Mouse (Mus musculus): ENCODE results near the gene Triobp.
"Not testable (repeated sequence)": the region's sequence is repeated elsewhere in the genome, so short reads cannot be mapped to it uniquely, and the experiment has no call there.

Triobp gene

GRCm38 (mm10) chr15:79002036-79002435 is 54.5 kb downstream of the Triobp start:
- no peak for DNase-seq

GRCm38 (mm10) chr15:79003079-79003478 is 55.6 kb downstream of the Triobp start:
- no peak for DNase-seq

GRCm38 (mm10) chr15:79005581-79005980 is 58.1 kb downstream of the Triobp start:
- DNase-seq, result no peak

DNA sequence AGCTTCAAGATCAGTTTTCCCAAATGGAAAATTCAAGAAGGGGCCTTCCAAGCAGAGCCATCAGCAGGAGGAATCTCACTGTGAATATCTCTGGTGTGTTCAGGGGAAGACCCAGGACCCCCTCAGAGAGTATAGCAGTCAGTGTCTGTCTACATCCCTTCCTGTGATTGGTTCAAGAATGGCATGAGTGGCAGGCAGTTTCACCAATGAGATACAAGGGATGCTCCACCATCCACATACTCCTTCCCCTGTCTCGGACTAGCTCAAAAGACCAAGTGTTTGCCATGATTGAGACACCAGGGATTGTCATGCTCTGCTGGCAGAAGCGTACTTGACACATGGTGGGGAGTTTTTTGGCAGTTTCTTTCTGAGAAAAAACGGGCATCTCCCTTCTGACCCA is 59.1 kb downstream of the Triobp start:
- no peak for DNase-seq

GRCm38 (mm10) chr15:79007059-79007458 is 59.5 kb downstream of the Triobp start:
- no peak for DNase-seq

DNA sequence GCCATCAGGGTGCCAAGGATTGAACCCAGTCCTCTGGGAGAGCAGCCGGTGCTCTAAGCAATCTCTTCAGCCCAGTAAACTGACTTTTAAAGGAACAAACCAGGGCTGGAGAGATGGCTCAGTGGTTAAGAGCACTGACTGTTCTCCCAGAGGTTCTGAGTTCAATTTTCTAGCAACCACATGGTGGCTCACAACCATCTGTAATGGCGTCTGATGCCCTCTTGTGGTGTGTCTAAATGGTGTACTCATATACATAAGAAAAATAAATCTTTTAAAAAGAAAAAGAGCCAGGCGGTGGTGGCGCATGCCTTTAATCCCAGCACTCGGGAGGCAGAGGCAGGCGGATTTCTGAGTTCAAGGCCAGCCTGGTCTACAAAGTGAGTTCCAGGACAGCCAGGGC is 60.3 kb downstream of the Triobp start:
- not testable (repeated sequence) for DNase-seq

DNA sequence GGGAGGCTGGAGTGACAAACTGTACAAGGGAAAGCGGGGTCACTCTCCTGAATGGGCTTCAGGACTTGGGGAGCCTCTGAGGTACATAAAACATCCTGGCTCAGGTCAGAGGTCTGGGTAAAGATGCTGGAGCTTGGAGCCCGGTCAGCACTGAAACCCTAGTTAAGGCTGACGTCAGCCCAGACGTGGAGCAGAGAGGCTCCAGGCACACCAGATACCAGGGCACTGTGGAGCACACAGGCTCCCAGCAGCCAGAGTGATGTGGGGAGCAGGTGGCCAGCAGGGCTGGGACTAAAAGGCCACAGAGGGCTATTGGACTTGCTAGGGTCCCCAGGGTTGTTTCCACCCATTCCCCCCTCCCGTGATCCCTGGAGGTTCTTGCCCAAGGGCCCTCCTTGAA is 62.2 kb downstream of the Triobp start:
- DNase-seq, result no peak

- DNase-seq, result peak; percentile 53
These were observed 64.0 kb downstream of the Triobp start for GRCm38 (mm10) chr15:79011550-79011949.

GRCm38 (mm10) chr15:79013382-79013781 is 65.9 kb downstream of the Triobp start:
- DNase-seq, result no peak

DNA sequence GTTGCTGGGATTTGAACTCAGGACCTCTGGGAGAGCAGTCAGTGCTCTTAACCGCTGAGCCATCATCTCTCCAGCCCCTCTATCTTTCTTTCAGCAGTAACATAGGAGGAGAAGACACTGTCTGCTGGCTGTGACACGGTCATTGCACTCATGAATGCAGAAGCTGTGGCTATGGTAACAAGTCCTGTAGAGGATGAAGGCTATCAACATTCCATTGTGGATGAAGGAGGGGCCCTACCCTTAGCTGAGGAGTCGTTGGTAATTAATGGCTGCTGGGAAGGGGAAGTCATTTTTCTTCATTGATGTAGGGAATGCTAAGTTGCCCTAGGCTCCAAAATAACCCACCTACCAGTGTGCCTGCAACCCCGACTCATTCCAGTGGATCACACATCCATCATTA is 70.7 kb downstream of the Triobp start:
- no peak for DNase-seq

DNA sequence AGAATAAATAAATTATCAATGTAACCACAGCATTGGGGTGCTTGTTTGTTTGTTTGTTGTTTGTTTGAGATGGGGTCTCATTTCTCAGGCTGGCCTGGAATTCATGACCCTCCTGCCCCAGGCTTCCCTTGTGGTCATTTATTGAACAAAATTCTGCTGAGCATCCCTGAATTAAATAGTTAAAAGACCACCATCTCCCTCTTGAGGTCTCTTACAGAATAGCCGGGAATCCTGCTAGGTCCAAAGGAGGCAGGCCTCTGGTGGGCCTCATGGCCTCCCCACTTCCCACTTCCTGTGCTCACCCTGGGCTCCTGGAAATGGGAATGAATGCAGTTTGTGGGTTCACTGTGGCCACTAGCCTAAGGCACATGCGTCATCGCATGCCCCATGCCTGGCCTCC is 71.4 kb downstream of the Triobp start:
- DNase-seq, result peak; percentile 62

DNA sequence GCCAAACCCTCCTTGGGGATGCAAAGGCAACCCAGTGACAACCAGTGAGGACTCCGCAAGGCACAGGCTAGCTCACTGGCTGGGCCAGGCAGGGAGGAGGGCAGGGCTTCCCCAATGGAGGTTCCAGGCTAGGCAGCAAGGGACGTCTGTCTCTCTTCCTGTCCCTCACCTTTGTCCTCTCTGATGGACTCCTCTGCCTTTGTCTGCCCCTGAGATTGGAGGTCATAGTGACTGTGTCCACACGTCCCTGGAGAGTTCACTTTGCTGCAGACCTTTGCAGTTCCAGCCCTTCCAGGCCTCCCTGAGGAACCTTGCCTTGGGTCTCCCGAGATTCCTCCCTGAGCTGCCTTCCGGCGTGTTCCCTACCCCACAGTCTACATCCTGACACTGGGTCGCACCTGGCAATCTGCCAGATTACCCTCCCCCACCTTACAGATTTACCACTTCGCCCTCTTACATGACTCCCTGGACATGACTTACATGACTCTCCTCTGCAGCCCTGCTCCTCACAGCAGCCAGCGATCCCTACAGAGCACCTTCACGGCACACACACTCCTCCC is 75.2 kb downstream of the Triobp start:
- DNase-seq, result no peak

- no peak for DNase-seq
These were observed 75.8 kb downstream of the Triobp start for GRCm38 (mm10) chr15:79023366-79023765.

GRCm38 (mm10) chr15:79025687-79026308 is 78.3 kb downstream of the Triobp start:
- peak; percentile 44 for DNase-seq

- DNase-seq, result no peak
These were observed 79.2 kb downstream of the Triobp start for GRCm38 (mm10) chr15:79026511-79027290.

- DNase-seq, result no peak
These were observed 80.0 kb downstream of the Triobp start for GRCm38 (mm10) chr15:79027291-79028205.

- peak; percentile 94 for DNase-seq
These were observed 80.8 kb downstream of the Triobp start, which contains the start of gene H1f0 for GRCm38 (mm10) chr15:79028237-79028738. H1f0 (plus strand) TSS chr15:79028450.

DNA sequence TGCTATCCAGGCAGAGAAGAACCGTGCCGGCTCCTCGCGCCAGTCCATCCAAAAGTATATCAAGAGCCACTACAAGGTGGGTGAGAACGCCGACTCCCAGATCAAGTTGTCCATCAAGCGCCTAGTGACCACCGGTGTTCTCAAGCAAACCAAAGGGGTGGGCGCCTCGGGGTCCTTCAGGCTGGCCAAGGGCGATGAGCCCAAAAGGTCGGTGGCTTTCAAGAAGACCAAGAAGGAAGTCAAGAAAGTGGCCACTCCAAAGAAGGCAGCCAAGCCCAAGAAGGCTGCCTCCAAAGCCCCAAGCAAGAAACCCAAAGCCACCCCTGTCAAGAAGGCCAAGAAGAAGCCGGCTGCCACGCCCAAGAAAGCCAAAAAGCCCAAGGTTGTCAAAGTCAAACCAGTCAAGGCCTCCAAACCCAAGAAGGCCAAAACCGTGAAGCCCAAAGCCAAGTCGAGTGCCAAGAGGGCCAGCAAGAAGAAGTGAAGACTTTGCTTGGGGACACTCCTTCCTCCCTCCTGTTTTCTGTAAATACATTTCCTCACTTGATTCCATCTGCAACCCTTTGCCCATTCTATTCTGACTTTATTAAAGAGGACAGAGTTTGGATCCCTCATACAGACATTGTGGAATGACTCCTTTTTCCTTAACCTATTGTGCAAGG is 81.4 kb downstream of the Triobp start:
- DNase-seq, result no peak

DNA sequence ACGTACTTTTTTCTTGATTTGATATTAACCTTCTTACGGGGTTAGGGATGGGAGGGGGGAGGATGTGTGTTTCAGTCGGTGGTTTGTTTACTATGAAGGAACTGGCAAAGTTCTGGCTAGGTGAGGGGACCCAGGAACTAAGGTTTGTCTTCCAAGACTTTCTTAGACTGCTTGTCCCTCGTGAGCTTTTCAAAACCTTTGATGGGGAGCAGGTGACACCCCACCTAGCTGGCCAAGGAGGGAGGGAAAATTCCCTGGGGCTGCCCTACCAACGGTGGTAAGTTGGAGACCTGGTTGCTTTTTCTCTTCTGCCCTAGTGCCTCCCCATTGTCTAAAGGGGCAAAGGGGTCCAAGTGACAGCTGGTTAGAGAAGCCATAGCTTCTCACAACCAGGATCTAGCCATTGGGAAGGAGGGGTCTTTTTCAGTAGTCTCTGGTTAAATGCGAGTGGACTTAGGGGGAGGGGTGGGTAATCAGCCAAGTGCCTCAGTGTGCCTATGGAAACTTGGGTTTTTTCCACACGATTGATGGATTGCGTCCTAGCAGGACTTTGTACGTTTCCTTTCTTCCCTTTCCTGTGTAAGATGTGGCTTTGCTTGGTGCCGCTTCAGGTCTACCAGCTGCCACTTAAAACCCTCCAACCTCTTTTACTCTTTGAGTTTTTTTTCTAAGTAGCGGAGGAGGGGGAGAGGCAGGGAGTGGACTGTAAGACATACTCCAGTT is 82.2 kb downstream of the Triobp start:
- DNase-seq, result peak; percentile 50

DNA sequence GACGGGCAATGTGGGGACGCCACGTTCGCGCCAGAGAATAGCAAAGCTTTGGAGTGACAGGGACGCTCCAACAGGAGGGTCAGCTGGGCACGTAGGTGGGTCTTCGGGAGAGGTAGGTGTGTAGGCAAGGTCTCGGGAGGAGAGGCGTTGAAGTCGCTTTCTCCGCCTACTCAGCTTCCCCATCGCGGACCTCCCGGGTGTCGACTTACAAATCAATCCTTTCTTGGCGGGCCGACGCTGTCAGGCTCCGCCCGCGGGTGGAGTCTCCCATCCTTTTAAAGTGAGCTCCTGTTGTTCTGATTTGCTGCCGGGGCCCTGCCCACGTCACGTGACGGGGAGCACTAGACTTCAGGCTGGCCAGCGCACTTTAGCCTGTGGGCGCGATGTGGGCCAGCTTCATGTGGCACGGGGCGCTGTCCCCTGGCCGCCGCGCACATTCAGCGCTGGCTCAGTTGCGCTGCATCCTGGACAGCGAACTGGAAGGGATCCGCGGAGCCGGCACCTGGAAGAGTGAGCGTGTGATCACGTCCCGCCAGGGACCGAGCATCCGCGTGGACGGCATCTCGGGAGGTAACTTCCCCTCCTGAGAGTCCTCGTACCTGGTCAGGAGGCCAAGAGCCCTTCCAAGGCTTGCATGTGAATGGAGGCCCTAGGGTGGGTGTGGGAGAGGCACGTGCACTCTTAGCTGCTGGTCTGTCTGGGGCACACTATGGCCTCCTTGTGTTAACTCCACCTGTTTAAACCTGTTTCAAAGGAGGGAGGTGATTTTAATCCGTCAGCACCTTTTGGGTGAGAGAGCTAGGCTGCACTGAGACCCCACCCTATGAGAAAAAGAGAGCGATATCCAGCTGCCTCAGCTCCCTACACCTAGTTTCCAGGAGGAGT is 83.3 kb downstream of the Triobp start:
- DNase-seq, result peak; percentile 97
